Mouse (Mus musculus): Measurements from ENCODE around the gene Phykpl.
A peak's percentile ranks its signal among the peaks of the same experiment; 100 is the strongest.
"Not testable (repeated sequence)": the region's sequence is repeated elsewhere in the genome, so short reads cannot be mapped to it uniquely, and the experiment has no call there.

The Phykpl gene

GRCm38 (mm10) chr11:51618894-51619408 is 34.4 kb downstream of the Phykpl start:
- DNase-seq (ENCODE audit: low spot score), result no peak

- DNase-seq (ENCODE audit: low spot score), result peak; percentile 94
Measured at GRCm38 (mm10) chr11:51619409-51620060, 35.0 kb downstream of the Phykpl start, which contains the start of gene Nhp2. Gene Nhp2, plus strand, starts transcription at chr11:51619735.

GRCm38 (mm10) chr11:51620084-51620483 is 35.5 kb downstream of the Phykpl start:
- no peak for DNase-seq (ENCODE audit: low spot score)

- no peak for DNase-seq (ENCODE audit: low spot score)
Measured at GRCm38 (mm10) chr11:51621776-51622175, 37.2 kb downstream of the Phykpl start.

GRCm38 (mm10) chr11:51622971-51623491 is 38.5 kb downstream of the Phykpl start:
- no peak for DNase-seq (ENCODE audit: low spot score)

- DNase-seq (ENCODE audit: low spot score), result no peak
Measured at GRCm38 (mm10) chr11:51625187-51625820, 40.7 kb downstream of the Phykpl start.

GRCm38 (mm10) chr11:51627425-51627824 is 42.9 kb downstream of the Phykpl start:
- DNase-seq (ENCODE audit: low spot score), result no peak

- DNase-seq (ENCODE audit: low spot score), result no peak
Measured at GRCm38 (mm10) chr11:51627907-51628306, 43.4 kb downstream of the Phykpl start.

GRCm38 (mm10) chr11:51629651-51630314 is 45.2 kb downstream of the Phykpl start:
- DNase-seq (ENCODE audit: low spot score), result no peak

GRCm38 (mm10) chr11:51632130-51632753 is 47.7 kb downstream of the Phykpl start:
- DNase-seq (ENCODE audit: low spot score), result no peak

- not testable (repeated sequence) for DNase-seq (ENCODE audit: low spot score)
Measured at GRCm38 (mm10) chr11:51633200-51633599, 48.6 kb downstream of the Phykpl start.

- no peak for DNase-seq (ENCODE audit: low spot score)
Measured at GRCm38 (mm10) chr11:51633721-51634120, 49.2 kb downstream of the Phykpl start.

- no peak for DNase-seq (ENCODE audit: low spot score)
Measured at GRCm38 (mm10) chr11:51635127-51635524, 50.6 kb downstream of the Phykpl start.

- DNase-seq (ENCODE audit: low spot score), result peak; percentile 87
Measured at GRCm38 (mm10) chr11:51635525-51636322, 51.2 kb downstream of the Phykpl start, which contains the start of gene Rmnd5b. Gene Rmnd5b, minus strand, starts transcription at chr11:51635896.

- no peak for DNase-seq (ENCODE audit: low spot score)
Measured at GRCm38 (mm10) chr11:51636323-51636684, 51.7 kb downstream of the Phykpl start.

GRCm38 (mm10) chr11:51637971-51638414 is 53.4 kb downstream of the Phykpl start:
- no peak for DNase-seq (ENCODE audit: low spot score)

- DNase-seq (ENCODE audit: low spot score), result no peak
Measured at GRCm38 (mm10) chr11:51638497-51638896, 53.9 kb downstream of the Phykpl start.

GRCm38 (mm10) chr11:51640748-51641147 is 56.2 kb downstream of the Phykpl start:
- DNase-seq (ENCODE audit: low spot score), result no peak

- DNase-seq (ENCODE audit: low spot score), result no peak
Measured at GRCm38 (mm10) chr11:51643202-51643601, 58.6 kb downstream of the Phykpl start.

- no peak for DNase-seq (ENCODE audit: low spot score)
Measured at GRCm38 (mm10) chr11:51643761-51644160, 59.2 kb downstream of the Phykpl start.

GRCm38 (mm10) chr11:51644217-51644616 is 59.7 kb downstream of the Phykpl start:
- no peak for DNase-seq (ENCODE audit: low spot score)

Data from layer of hippocampus, adult 9-10 months (tissue).